Mouse (Mus musculus) ES-E14 (cell line): ENCODE results near the gene Lrrc19.

Experiments used
- CHD2 ChIP-seq: IDR thresholded peaks from 2 replicates; pipeline ENCODE4 v1.6.1; 2014; ENCODE audit warnings: mild to moderate bottlenecking, low read depth, low read length, inconsistent platforms
- ZC3H11A ChIP-seq: IDR thresholded peaks from 2 replicates; pipeline ENCODE4 v1.6.1; 2012; ENCODE audit warnings: low read depth, mild to moderate bottlenecking, inconsistent platforms, low read length, borderline replicate concordance

- TF ChIP-seq ZC3H11A (no peak), CHD2 (no peak)
Observed at GRCm38 (mm10) chr4:94601395-94601794, 48.5 kb downstream of the Lrrc19 start.
